Mouse (Mus musculus) limb, embryonic 15.5 days (tissue): ENCODE data around the gene Nyx. TPM values are rescaled to one million over a fixed set of nuclear protein-coding genes. Genes with fewer than 3 reads are reported as not detected.
"Not testable (repeated sequence)": the region's sequence is repeated elsewhere in the genome, so short reads cannot be mapped to it uniquely, and the experiment has no call there.

ENCODE experiments used
- ATAC-seq: fragments of 200-750 bp; cut with Nextera tagmentation; 2 replicates; pipeline ENCODE4 v1.8.0; 2017; ENCODE audit warnings: low read depth, moderate TSS enrichment; ENCODE audit not compliant: insufficient number of reproducible peaks, low FRiP score, low TSS enrichment
- H3K27ac ChIP-seq: fragments of 300-500 bp; sonication (generic); 2 replicates; pipeline ENCODE4 v1.5.1; 2015; ENCODE audit warnings: moderate library complexity, mild to moderate bottlenecking, inconsistent platforms
- H3K27me3 ChIP-seq: fragments of 300-500 bp; sonication (generic); 2 replicates; pipeline ENCODE4 v1.6.1; 2015; ENCODE audit warnings: inconsistent platforms
- H3K36me3 ChIP-seq: fragments of 300-500 bp; sonication (generic); 2 replicates; pipeline ENCODE4 v1.6.1; 2015; ENCODE audit warnings: inconsistent platforms
- H3K4me1 ChIP-seq: fragments of 300-500 bp; sonication (generic); 2 replicates; pipeline ENCODE4 v1.6.1; 2015; ENCODE audit warnings: inconsistent platforms
- H3K4me2 ChIP-seq: fragments of 300-500 bp; sonication (generic); 2 replicates; pipeline ENCODE4 v1.6.1; 2015; ENCODE audit warnings: mild to moderate bottlenecking, inconsistent platforms
- H3K4me3 ChIP-seq: fragments of 300-500 bp; sonication (generic); 2 replicates; pipeline ENCODE4 v1.5.1; 2015; ENCODE audit warnings: mild to moderate bottlenecking, inconsistent platforms
- H3K9ac ChIP-seq: fragments of 300-500 bp; sonication (generic); 2 replicates; pipeline ENCODE4 v1.6.1; 2015; ENCODE audit warnings: inconsistent platforms
- H3K9me3 ChIP-seq: fragments of 300-500 bp; sonication (generic); 2 replicates; pipeline ENCODE4 v1.6.1; 2016; ENCODE audit warnings: inconsistent platforms
- WGBS: fragments of 180-500 bp; shearing (Covaris S2); methylation state at CpG from one replicate; pipeline ENCODE4 v1.1.7; 2015; 5-methylcytosine and 5-hydroxymethylcytosine counted together
- polyA plus RNA-seq: library from polyadenylated mRNA; unstranded; fragments of >200 nt; fragmentation: Nextera tagmentation; extraction: Ambion mirVana; gene quantifications from 2 replicates; pipeline ENCODE4 v1.2.1, GENCODE M21; 2015

Nyx gene
- polyA plus RNA-seq = 0.04 and 0.07 TPM in 2 replicates

- Histone ChIP-seq H3K4me3 (no peak within 1 kb of the TSS), H3K4me1 (no peaks in the 10 kb centered on the region; the same call in 1 of the 2 replicates), H3K27me3 (peaks cover 9% of the 10 kb centered on the region), H3K9me3 (no peaks in the 10 kb centered on the region), H3K4me2 (no peak within 1 kb of the TSS), H3K27ac (no peak within 1 kb of the TSS), H3K36me3 (no peaks in the 10 kb centered on the region), H3K9ac (no peak within 1 kb of the TSS)
- WGBS = 80% methylated on average over 3 of the region's 3 CpGs
- ATAC-seq = no peak
Observed at GRCm38 (mm10) chrX:13465810-13466209, at the start of gene Nyx. Nyx (plus strand) TSS chrX:13466110.

GRCm38 (mm10) chrX:13422047-13422446, 43.9 kb upstream of the Nyx start:
- H3K4me3 ChIP-seq = no peak overlapping the region
- H3K4me1 ChIP-seq = no peaks in the 10 kb centered on the region
- H3K9me3 ChIP-seq = no peaks in the 10 kb centered on the region
- ATAC-seq = no peak
- no peak overlapping the region for H3K4me2 ChIP-seq
- H3K27ac ChIP-seq = no peak overlapping the region
- WGBS = 55% methylated on average over 4 of the region's 4 CpGs
- H3K9ac ChIP-seq = no peak overlapping the region
- no peaks in the 10 kb centered on the region for H3K36me3 ChIP-seq
- H3K27me3 ChIP-seq = no peaks in the 10 kb centered on the region

GRCm38 (mm10) chrX:13431421-13431820, 34.5 kb upstream of the Nyx start:
- Histone ChIP-seq H3K4me2 (no peak overlapping the region), H3K4me1 (no peaks in the 10 kb centered on the region), H3K36me3 (no peaks in the 10 kb centered on the region), H3K27ac (no peak overlapping the region), H3K9ac (no peak overlapping the region), H3K27me3 (peaks cover 11% of the 10 kb centered on the region), H3K9me3 (no peaks in the 10 kb centered on the region), H3K4me3 (no peak overlapping the region)
- 69% methylated on average over 6 of the region's 6 CpGs for WGBS
- ATAC-seq = no peak

- 92% methylated on average over 2 of the region's 2 CpGs for WGBS
- not testable (repeated sequence) for H3K4me1 ChIP-seq, H3K4me2 ChIP-seq, H3K9me3 ChIP-seq, H3K9ac ChIP-seq, H3K4me3 ChIP-seq, ATAC-seq, H3K27ac ChIP-seq, H3K36me3 ChIP-seq
- H3K27me3 ChIP-seq = peaks cover 17% of the 10 kb centered on the region
Observed at GRCm38 (mm10) chrX:13436042-13436441, 29.9 kb upstream of the Nyx start.

- H3K36me3 ChIP-seq, ATAC-seq, H3K4me1 ChIP-seq, H3K9me3 ChIP-seq, H3K27ac ChIP-seq, H3K4me3 ChIP-seq, H3K27me3 ChIP-seq, H3K9ac ChIP-seq, H3K4me2 ChIP-seq: not testable (repeated sequence)
- 87% methylated on average over 9 of the region's 9 CpGs for WGBS
Observed at GRCm38 (mm10) chrX:13456544-13456943, 9.4 kb upstream of the Nyx start.

GRCm38 (mm10) chrX:13458766-13459165, 7.1 kb upstream of the Nyx start:
- no peak overlapping the region for H3K4me2 ChIP-seq
- no peaks in the 10 kb centered on the region for H3K9me3 ChIP-seq
- H3K27me3 ChIP-seq = peaks cover 6% of the 10 kb centered on the region
- no peaks in the 10 kb centered on the region; the same call in 1 of the 2 replicates for H3K4me1 ChIP-seq
- H3K9ac ChIP-seq = no peak overlapping the region
- no peak overlapping the region for H3K4me3 ChIP-seq
- ATAC-seq = no peak
- H3K36me3 ChIP-seq = no peaks in the 10 kb centered on the region
- H3K27ac ChIP-seq = no peak overlapping the region
- 83% methylated on average over 1 of the region's 1 CpGs for WGBS

GRCm38 (mm10) chrX:13461266-13462261, 4.3 kb upstream of the Nyx start:
- Histone ChIP-seq H3K27me3 (peaks cover 6% of the 10 kb centered on the region), H3K4me3 (peak overlapping the region; percentile 40), H3K27ac (peak overlapping the region; percentile 68), H3K9ac (peak overlapping the region; percentile 37), H3K9me3 (no peaks in the 10 kb centered on the region), H3K4me2 (peak overlapping the region; percentile 48), H3K36me3 (no peaks in the 10 kb centered on the region), H3K4me1 (no peaks in the 10 kb centered on the region; the same call in 1 of the 2 replicates)
- peak; percentile 89 for ATAC-seq
- 15% methylated on average over 46 of the region's 46 CpGs for WGBS

GRCm38 (mm10) chrX:13462982-13463517, 2.9 kb upstream of the Nyx start:
- Histone ChIP-seq H3K27ac (no peak overlapping the region), H3K9ac (no peak overlapping the region), H3K27me3 (peaks cover 8% of the 10 kb centered on the region), H3K9me3 (no peaks in the 10 kb centered on the region), H3K36me3 (no peaks in the 10 kb centered on the region), H3K4me3 (no peak overlapping the region), H3K4me1 (no peaks in the 10 kb centered on the region; the same call in 1 of the 2 replicates), H3K4me2 (no peak overlapping the region)
- ATAC-seq = no peak
- 66% methylated on average over 2 of the region's 2 CpGs for WGBS

- Histone ChIP-seq H3K27me3 (peaks cover 5% of the 10 kb centered on the region), H3K9ac (no peak overlapping the region), H3K36me3 (no peaks in the 10 kb centered on the region), H3K4me3 (no peak overlapping the region), H3K27ac (no peak overlapping the region), H3K4me1 (no peaks in the 10 kb centered on the region), H3K4me2 (no peak overlapping the region), H3K9me3 (no peaks in the 10 kb centered on the region)
- no peak for ATAC-seq
- 74% methylated on average over 2 of the region's 2 CpGs for WGBS
Observed at GRCm38 (mm10) chrX:13466681-13467080, 771 bp downstream of the Nyx start.

- Histone ChIP-seq H3K9ac (no peak overlapping the region), H3K27ac (no peak overlapping the region), H3K4me1 (no peaks in the 10 kb centered on the region), H3K4me2 (no peak overlapping the region), H3K27me3 (0 out of 2 replicates have a peak, but pooled peaks cover 3% of the 10 kb centered on the region), H3K4me3 (no peak overlapping the region), H3K9me3 (no peaks in the 10 kb centered on the region), H3K36me3 (no peaks in the 10 kb centered on the region)
- no peak for ATAC-seq
- WGBS = 67% methylated on average over 6 of the region's 6 CpGs
Observed at GRCm38 (mm10) chrX:13467121-13467571, 1.2 kb downstream of the Nyx start.

GRCm38 (mm10) chrX:13469160-13470116, 3.5 kb downstream of the Nyx start:
- H3K9ac ChIP-seq = no peak overlapping the region
- 0 out of 2 replicates have a peak, but pooled peaks cover 3% of the 10 kb centered on the region for H3K27me3 ChIP-seq
- WGBS = 52% methylated on average over 9 of the region's 9 CpGs
- H3K27ac ChIP-seq = peak overlapping the region; percentile 47
- no peak overlapping the region for H3K4me2 ChIP-seq
- no peaks in the 10 kb centered on the region for H3K9me3 ChIP-seq
- H3K4me3 ChIP-seq = no peak overlapping the region
- H3K4me1 ChIP-seq = no peaks in the 10 kb centered on the region
- no peak for ATAC-seq
- H3K36me3 ChIP-seq = no peaks in the 10 kb centered on the region
